Mouse (Mus musculus) midbrain, postnatal 0 days (tissue): ENCODE data around the gene Hist1h1b. TPM values are rescaled to one million over a fixed set of nuclear protein-coding genes. Genes with fewer than 3 reads are reported as not detected.
"Not testable (repeated sequence)": the region's sequence is repeated elsewhere in the genome, so short reads cannot be mapped to it uniquely, and the experiment has no call there.

Experiments used
- ATAC-seq: fragments of 200-750 bp; cut with Nextera tagmentation; 2 replicates; pipeline ENCODE4 v1.8.0; 2017; ENCODE audit warnings: moderate number of reproducible peaks, mild to moderate bottlenecking, moderate TSS enrichment, moderate library complexity; ENCODE audit not compliant: low FRiP score
- DNase-seq: peaks from one replicate; pipeline ENCODE4 v3.0.0-alpha.2; 2015; ENCODE audit warnings: low spot score
- H3K27ac ChIP-seq: fragments of 300-500 bp; sonication (generic); 2 replicates; pipeline ENCODE4 v1.5.1; 2014; ENCODE audit warnings: low read depth, mild to moderate bottlenecking, low read length, mixed read lengths
- H3K27me3 ChIP-seq: fragments of 300-500 bp; sonication (generic); 2 replicates; pipeline ENCODE4 v1.6.1; 2014; ENCODE audit warnings: low read length, control low read depth, mixed read lengths; ENCODE audit not compliant: insufficient read depth
- H3K36me3 ChIP-seq: fragments of 300-500 bp; sonication (generic); 2 replicates; pipeline ENCODE4 v1.6.1; 2014; ENCODE audit warnings: low read length, control low read depth, mixed read lengths; ENCODE audit not compliant: insufficient read depth
- H3K4me1 ChIP-seq: fragments of 300-500 bp; sonication (generic); 2 replicates; pipeline ENCODE4 v1.6.1; 2014; ENCODE audit warnings: mild to moderate bottlenecking, control low read depth, antibody characterized with exemption, low read length, mixed read lengths; ENCODE audit not compliant: insufficient read depth
- H3K4me2 ChIP-seq: fragments of 300-500 bp; sonication (generic); 2 replicates; pipeline ENCODE4 v1.6.1; 2014; ENCODE audit warnings: low read depth, mild to moderate bottlenecking, low read length, mixed read lengths; ENCODE audit not compliant: poor library complexity, severe bottlenecking
- H3K4me3 ChIP-seq: fragments of 300-500 bp; sonication (generic); 2 replicates; pipeline ENCODE4 v1.5.1; 2014; ENCODE audit warnings: low read depth, mild to moderate bottlenecking, low read length, moderate library complexity
- H3K9ac ChIP-seq: fragments of 300-500 bp; sonication (generic); replicated peaks from 2 replicates; pipeline ENCODE4 v1.6.1; 2014; ENCODE audit warnings: mild to moderate bottlenecking, low read length, moderate library complexity, mixed read lengths; ENCODE audit not compliant: poor library complexity, severe bottlenecking
- H3K9me3 ChIP-seq: fragments of 300-500 bp; sonication (generic); 2 replicates; pipeline ENCODE4 v1.6.1; 2016; ENCODE audit warnings: low read length, control low read depth
- CTCF ChIP-seq: IDR thresholded peaks from 2 replicates; pipeline ENCODE4 v1.5.1; 2016; ENCODE audit warnings: antibody characterized with exemption, mild to moderate bottlenecking
- WGBS: fragments of 180-500 bp; shearing (Covaris S2); extraction: QIAGEN DNeasy Blood & Tissue Kit; methylation state at CpG from one replicate; pipeline ENCODE4 v1.1.7; 2014; 5-methylcytosine and 5-hydroxymethylcytosine counted together
- polyA plus RNA-seq: library from polyadenylated mRNA; unstranded; fragments of >200 nt; fragmentation: Nextera tagmentation; extraction: Ambion mirVana; gene quantifications from 2 replicates; pipeline ENCODE4 v1.2.1, GENCODE M21; 2015
- total RNA-seq: library from RNA; depleted of rRNA; stranded (reverse); fragments of >200 nt; gene quantifications from 2 replicates; pipeline ENCODE4 v1.2.3, GENCODE M21; 2014

Hist1h1b gene
- total and polyA plus RNA-seq, 2 experiments from 2014 or later = 2.0 to 116 TPM

- no peak overlapping the region for H3K27ac ChIP-seq
- ATAC-seq = no peak
- WGBS = 42% methylated on average over 6 of the region's 6 CpGs
- no peaks in the 10 kb centered on the region for H3K9me3 ChIP-seq
- H3K9ac ChIP-seq = no peak overlapping the region
- no peaks in the 10 kb centered on the region for H3K27me3 ChIP-seq
- DNase-seq = no peak
- H3K4me1 ChIP-seq = peaks cover 11% of the 10 kb centered on the region
- TF ChIP-seq CTCF = no peak
- no peak overlapping the region for H3K4me3 ChIP-seq
- H3K36me3 ChIP-seq = no peaks in the 10 kb centered on the region
- H3K4me2 ChIP-seq = peak overlapping the region; percentile 86
Measured at GRCm38 (mm10) chr13:21781021-21781555, 663 bp upstream of the Hist1h1b start.

GRCm38 (mm10) chr13:21778814-21779766, 1.3 kb downstream of the Hist1h1b start:
- Histone ChIP-seq H3K4me3 (peak overlapping the region; percentile 52), H3K9ac (peak overlapping the region; percentile 51), H3K27me3 (no peaks in the 10 kb centered on the region), H3K27ac (peak overlapping the region; percentile 34; the same call in 1 of the 2 replicates), H3K36me3 (no peaks in the 10 kb centered on the region), H3K4me2 (peak overlapping the region; percentile 86), H3K9me3 (no peaks in the 10 kb centered on the region), H3K4me1 (peaks cover 11% of the 10 kb centered on the region)
- WGBS = 3% methylated on average over 33 of the region's 33 CpGs
- no peak for TF ChIP-seq CTCF
- peak; percentile 97 for DNase-seq
- peak; percentile 94 for ATAC-seq

GRCm38 (mm10) chr13:21755707-21756106, 24.7 kb downstream of the Hist1h1b start:
- no peaks in the 10 kb centered on the region for H3K9me3 ChIP-seq
- 77% methylated on average over 1 of the region's 1 CpGs for WGBS
- H3K4me1 ChIP-seq = no peaks in the 10 kb centered on the region
- H3K27ac ChIP-seq = no peak overlapping the region
- no peak overlapping the region for H3K4me3 ChIP-seq
- no peaks in the 10 kb centered on the region for H3K36me3 ChIP-seq
- H3K4me2 ChIP-seq = no peak overlapping the region
- no peak overlapping the region for H3K9ac ChIP-seq
- no peaks in the 10 kb centered on the region for H3K27me3 ChIP-seq
- DNase-seq (no peak), ATAC-seq (no peak)
- TF ChIP-seq CTCF = no peak

GRCm38 (mm10) chr13:21754294-21755001, 26.0 kb downstream of the Hist1h1b start:
- H3K4me2 ChIP-seq = peak overlapping the region; percentile 61
- not testable (repeated sequence) for H3K9ac ChIP-seq, H3K27me3 ChIP-seq, H3K4me1 ChIP-seq, ATAC-seq, H3K36me3 ChIP-seq, H3K9me3 ChIP-seq
- WGBS = under 1% methylated on average over 23 of the region's 26 CpGs
- peak; percentile 67 for DNase-seq
- peak overlapping the region; percentile 84; the same call in 1 of the 2 replicates for H3K27ac ChIP-seq
- H3K4me3 ChIP-seq = peak overlapping the region; percentile 39

GRCm38 (mm10) chr13:21753524-21754285, 26.7 kb downstream of the Hist1h1b start, which contains the start of the genes Hist1h2ak and Hist1h2bn:
Hist1h2ak (minus strand) TSS chr13:21753827.
Hist1h2bn (plus strand) TSS chr13:21754123.
- H3K36me3 ChIP-seq, H3K4me1 ChIP-seq, H3K27me3 ChIP-seq, H3K9me3 ChIP-seq: not testable (repeated sequence)
- peak; percentile 41 for TF ChIP-seq CTCF
- ATAC-seq (peak; percentile 97), DNase-seq (peak; percentile 97)
- H3K4me3 ChIP-seq = peak within 1 kb of the TSS; percentile 39
- peak within 1 kb of the TSS; percentile 84 for H3K27ac ChIP-seq
- peak within 1 kb of the TSS; percentile 61 for H3K4me2 ChIP-seq
- WGBS = under 1% methylated on average over 30 of the region's 50 CpGs
- H3K9ac ChIP-seq = 0 out of 2 replicates have a peak within 1 kb of the TSS, but pooled peaks have one; percentile 24
